In genomic region chr2:31296395-31296794, GRCm38 (mm10) we compare ENCODE assay signal across 28 mouse cellular contexts. TPM values are rescaled to one million over a fixed set of nuclear protein-coding genes. Genes with fewer than 3 reads are reported as not detected.
"Had no signal": no experiment of that assay in that cellular context is flagged by ENCODE, and none has a peak within 500 bp of the region (broad histone marks: within the 10 kb centered on the region; RNA-seq: fewer than 3 reads in every experiment).

No protein-coding gene starts in this region.

- H3K4me2 ChIP-seq: heart, embryonic 13.5 days; heart, embryonic 15.5 days; hindbrain, embryonic 14.5 days; intestine, embryonic 15.5 days; limb, embryonic 12.5 days; liver, embryonic 11.5 days; liver, embryonic 13.5 days; liver, embryonic 15.5 days had no signal

- H3K9ac ChIP-seq: heart, embryonic 13.5 days; heart, embryonic 15.5 days; hindbrain, embryonic 14.5 days; intestine, embryonic 15.5 days; limb, embryonic 12.5 days; liver, embryonic 13.5 days; liver, embryonic 15.5 days; liver, postnatal 0 days had no signal

- H3K4me3 ChIP-seq: heart, embryonic 10.5 days; heart, embryonic 13.5 days; heart, embryonic 15.5 days; intestine, embryonic 15.5 days; layer of hippocampus, adult 2 months; left cerebral cortex, adult 2 months; limb, embryonic 10.5 days; limb, embryonic 12.5 days; liver, embryonic 13.5 days; liver, embryonic 15.5 days had no signal

- H3K27ac ChIP-seq: heart, embryonic 10.5 days; heart, embryonic 13.5 days; heart, embryonic 15.5 days; hindbrain, embryonic 14.5 days; intestine, embryonic 15.5 days; layer of hippocampus, adult 2 months; left cerebral cortex, adult 2 months; limb, embryonic 10.5 days; liver, embryonic 13.5 days; liver, embryonic 15.5 days had no signal

- H3K36me3 ChIP-seq: intestine, embryonic 15.5 days; liver, embryonic 13.5 days; liver, embryonic 15.5 days had no signal

- H3K9me3 ChIP-seq: heart, embryonic 10.5 days; heart, embryonic 13.5 days; heart, embryonic 15.5 days; intestine, embryonic 15.5 days; limb, embryonic 10.5 days; limb, embryonic 12.5 days; liver, embryonic 13.5 days; liver, embryonic 15.5 days had no signal

- H3K27me3 ChIP-seq: heart, embryonic 13.5 days; heart, embryonic 15.5 days; intestine, embryonic 15.5 days; limb, embryonic 12.5 days; liver, embryonic 13.5 days; liver, embryonic 15.5 days had no signal

- DNase-seq: gastrocnemius, postnatal 14 days; gastrocnemius, postnatal 36 days; heart, adult 18-20 months; heart, postnatal 14 days; heart, postnatal 36 days; kidney, adult 18-20 months; kidney, adult 8-10 months; kidney, postnatal 10 days; kidney, postnatal 25 days; kidney, postnatal 4 days; liver; liver, embryonic 13.5 days; liver, postnatal 0 days had no signal

- ATAC-seq: inflammation-experienced regulatory T-cells, adult 6 months; intestine, embryonic 15.5 days; intestine, postnatal 0 days; liver, postnatal 0 days had no signal

RNA-seq across cellular contexts. Expression of gene Hmcn2, which starts 17.8 kb away (rescaled TPM):
- polyA plus RNA-seq: hindbrain, embryonic 11.5 days; kidney, embryonic 14.5 days; limb, embryonic 12.5 days had no signal
